Mouse (Mus musculus) limb, embryonic 11.5 days (tissue): ENCODE measurements around the gene Vkorc1. TPM values are rescaled to one million over a fixed set of nuclear protein-coding genes. Genes with fewer than 3 reads are reported as not detected.

ENCODE experiments used
- ATAC-seq: fragments of 200-750 bp; cut with Nextera tagmentation; 2 replicates; pipeline ENCODE4 v1.8.0; 2017; ENCODE audit warnings: low read depth; ENCODE audit not compliant: insufficient number of reproducible peaks, low FRiP score, low TSS enrichment
- DNase-seq: peaks from one replicate; pipeline ENCODE4 v3.0.0-alpha.2; 2015; ENCODE audit warnings: low spot score
- H3K27ac ChIP-seq: fragments of 300-500 bp; sonication (generic); replicated peaks from 2 replicates; pipeline ENCODE4 v1.5.1; 2014; ENCODE audit warnings: low read depth, mild to moderate bottlenecking, low read length
- H3K27me3 ChIP-seq: fragments of 300-500 bp; sonication (generic); 2 replicates; pipeline ENCODE4 v1.6.1; 2014; ENCODE audit warnings: mild to moderate bottlenecking, low read length, mixed read lengths; ENCODE audit not compliant: control insufficient read depth, insufficient read depth
- H3K36me3 ChIP-seq: fragments of 300-500 bp; sonication (generic); 2 replicates; pipeline ENCODE4 v1.6.1; 2014; ENCODE audit warnings: mild to moderate bottlenecking, low read length, moderate library complexity, mixed read lengths; ENCODE audit not compliant: control insufficient read depth, insufficient read depth
- H3K4me1 ChIP-seq: fragments of 300-500 bp; sonication (generic); 2 replicates; pipeline ENCODE4 v1.6.1; 2014; ENCODE audit warnings: low read length, mixed read lengths; ENCODE audit not compliant: control insufficient read depth, insufficient read depth
- H3K4me2 ChIP-seq: fragments of 300-500 bp; sonication (generic); 2 replicates; pipeline ENCODE4 v1.6.1; 2014; ENCODE audit warnings: low read depth, mild to moderate bottlenecking, moderate library complexity; ENCODE audit not compliant: severe bottlenecking
- H3K4me3 ChIP-seq: fragments of 300-500 bp; sonication (generic); 2 replicates; pipeline ENCODE4 v1.5.1; 2014; ENCODE audit warnings: low read depth, low read length
- H3K9ac ChIP-seq: fragments of 300-500 bp; sonication (generic); 2 replicates; pipeline ENCODE4 v1.6.1; 2014; ENCODE audit warnings: mild to moderate bottlenecking, low read length
- H3K9me3 ChIP-seq: fragments of 300-500 bp; sonication (generic); 2 replicates; pipeline ENCODE4 v1.6.1; 2016; ENCODE audit warnings: low read length; ENCODE audit not compliant: control insufficient read depth
- WGBS: fragments of 180-500 bp; shearing (Covaris S2); extraction: QIAGEN DNeasy Blood & Tissue Kit; methylation state at CpG from one replicate; pipeline ENCODE4 v1.1.7; 2014; 5-methylcytosine and 5-hydroxymethylcytosine counted together
- polyA plus RNA-seq: library from polyadenylated mRNA; unstranded; fragments of >200 nt; fragmentation: Nextera tagmentation; extraction: Ambion mirVana; gene quantifications from 2 replicates; pipeline ENCODE4 v1.2.1, GENCODE M21; 2014

Gene Vkorc1
- polyA plus RNA-seq, 1 experiment from 2014 or later = 63.1 TPM

- Histone ChIP-seq H3K27me3 (peaks cover 16% of the 10 kb centered on the region), H3K4me2 (no peak overlapping the region), H3K4me3 (no peak overlapping the region), H3K36me3 (peaks cover 5% of the 10 kb centered on the region; the same call in 1 of the 2 replicates), H3K4me1 (no peaks in the 10 kb centered on the region), H3K9me3 (no peaks in the 10 kb centered on the region), H3K9ac (no peak overlapping the region), H3K27ac (no peak overlapping the region)
- WGBS = 79% methylated on average over 5 of the region's 5 CpGs
- DNase-seq (no peak), ATAC-seq (no peak)
These were observed 29.8 kb upstream of the Vkorc1 start for GRCm38 (mm10) chr7:127925252-127925651.

GRCm38 (mm10) chr7:127923714-127924113 is 28.3 kb upstream of the Vkorc1 start:
- DNase-seq (no peak), ATAC-seq (no peak)
- no peaks in the 10 kb centered on the region for H3K9me3 ChIP-seq
- peaks cover 8% of the 10 kb centered on the region; the same call in 1 of the 2 replicates for H3K36me3 ChIP-seq
- H3K27ac ChIP-seq = no peak overlapping the region
- H3K9ac ChIP-seq = no peak overlapping the region
- 89% methylated on average over 5 of the region's 5 CpGs for WGBS
- H3K27me3 ChIP-seq = peaks cover 2% of the 10 kb centered on the region; the same call in 1 of the 2 replicates
- no peaks in the 10 kb centered on the region for H3K4me1 ChIP-seq
- H3K4me3 ChIP-seq = no peak overlapping the region
- no peak overlapping the region for H3K4me2 ChIP-seq

- Histone ChIP-seq H3K9me3 (no peaks in the 10 kb centered on the region), H3K27me3 (no peaks in the 10 kb centered on the region; the same call in 1 of the 2 replicates), H3K9ac (no peak overlapping the region), H3K27ac (no peak overlapping the region), H3K4me2 (no peak overlapping the region), H3K36me3 (peaks cover 8% of the 10 kb centered on the region; the same call in 1 of the 2 replicates), H3K4me1 (no peaks in the 10 kb centered on the region), H3K4me3 (no peak overlapping the region)
- WGBS = 79% methylated on average over 6 of the region's 6 CpGs
- DNase-seq = no peak
- no peak for ATAC-seq
These were observed 27.2 kb upstream of the Vkorc1 start for GRCm38 (mm10) chr7:127922451-127923275.

GRCm38 (mm10) chr7:127921516-127921915 is 26.1 kb upstream of the Vkorc1 start:
- DNase-seq = no peak
- Histone ChIP-seq H3K9me3 (no peaks in the 10 kb centered on the region), H3K4me2 (no peak overlapping the region), H3K4me1 (no peaks in the 10 kb centered on the region), H3K4me3 (no peak overlapping the region), H3K9ac (no peak overlapping the region), H3K27me3 (no peaks in the 10 kb centered on the region), H3K27ac (no peak overlapping the region), H3K36me3 (peaks cover 9% of the 10 kb centered on the region; the same call in 1 of the 2 replicates)
- ATAC-seq = no peak
- 62% methylated on average over 8 of the region's 8 CpGs for WGBS

GRCm38 (mm10) chr7:127919290-127919689 is 23.9 kb upstream of the Vkorc1 start:
- no peak for DNase-seq
- H3K27ac ChIP-seq = no peak overlapping the region
- no peak for ATAC-seq
- WGBS = 84% methylated on average over 7 of the region's 7 CpGs
- no peak overlapping the region for H3K4me3 ChIP-seq
- H3K27me3 ChIP-seq = no peaks in the 10 kb centered on the region
- no peaks in the 10 kb centered on the region for H3K9me3 ChIP-seq
- H3K9ac ChIP-seq = no peak overlapping the region
- H3K36me3 ChIP-seq = peaks cover 8% of the 10 kb centered on the region; the same call in 1 of the 2 replicates
- no peak overlapping the region for H3K4me2 ChIP-seq
- H3K4me1 ChIP-seq = no peaks in the 10 kb centered on the region

GRCm38 (mm10) chr7:127918203-127918602 is 22.8 kb upstream of the Vkorc1 start:
- DNase-seq = peak; percentile 65
- H3K9ac ChIP-seq = no peak overlapping the region
- WGBS = 56% methylated on average over 3 of the region's 3 CpGs
- H3K9me3 ChIP-seq = no peaks in the 10 kb centered on the region
- H3K4me1 ChIP-seq = no peaks in the 10 kb centered on the region
- no peak overlapping the region for H3K4me2 ChIP-seq
- H3K27me3 ChIP-seq = no peaks in the 10 kb centered on the region
- peaks cover 8% of the 10 kb centered on the region; the same call in 1 of the 2 replicates for H3K36me3 ChIP-seq
- H3K27ac ChIP-seq = no peak overlapping the region
- H3K4me3 ChIP-seq = no peak overlapping the region
- no peak for ATAC-seq

- H3K36me3 ChIP-seq = peaks cover 8% of the 10 kb centered on the region; the same call in 1 of the 2 replicates
- no peak overlapping the region for H3K9ac ChIP-seq
- H3K27me3 ChIP-seq = no peaks in the 10 kb centered on the region
- H3K9me3 ChIP-seq = no peaks in the 10 kb centered on the region
- H3K4me3 ChIP-seq = no peak overlapping the region
- ATAC-seq (no peak), DNase-seq (no peak)
- 0 out of 2 replicates have a peak, but pooled peaks cover 3% of the 10 kb centered on the region for H3K4me1 ChIP-seq
- H3K4me2 ChIP-seq = no peak overlapping the region
- H3K27ac ChIP-seq = no peak overlapping the region
- 87% methylated on average over 12 of the region's 12 CpGs for WGBS
These were observed 19.9 kb upstream of the Vkorc1 start for GRCm38 (mm10) chr7:127915293-127915692.

GRCm38 (mm10) chr7:127912938-127913337 is 17.5 kb upstream of the Vkorc1 start:
- peak overlapping the region; percentile 80 for H3K4me3 ChIP-seq
- DNase-seq (no peak), ATAC-seq (no peak)
- peaks cover 12% of the 10 kb centered on the region for H3K36me3 ChIP-seq
- H3K4me2 ChIP-seq = peak overlapping the region; percentile 58
- no peak overlapping the region for H3K27ac ChIP-seq
- no peaks in the 10 kb centered on the region for H3K27me3 ChIP-seq
- WGBS = 27% methylated on average over 4 of the region's 4 CpGs
- H3K9ac ChIP-seq = peak overlapping the region; percentile 71; the same call in 1 of the 2 replicates
- H3K9me3 ChIP-seq = no peaks in the 10 kb centered on the region
- H3K4me1 ChIP-seq = 0 out of 2 replicates have a peak, but pooled peaks cover 3% of the 10 kb centered on the region
